Mouse (Mus musculus): ENCODE measurements around the gene Sgcd. TPM values are rescaled to one million over a fixed set of nuclear protein-coding genes. Genes with fewer than 3 reads are reported as not detected.

The Sgcd gene
- polyA plus RNA-seq, 1 experiment from 2014 or later: 1.6 TPM

GRCm38 (mm10) chr11:47891617-47892172 is 97.1 kb downstream of the Sgcd start:
- H3K27ac ChIP-seq: no peak overlapping the region
- H3K36me3 ChIP-seq (ENCODE audit: poor library complexity, severe bottlenecking): no peaks in the 10 kb centered on the region
- H3K27me3 ChIP-seq: no peaks in the 10 kb centered on the region
- no peaks in the 10 kb centered on the region for H3K9me3 ChIP-seq (replicated peaks)
- WGBS: 49% methylated on average over 3 of the region's 3 CpGs
- no peak overlapping the region for H3K4me2 ChIP-seq
- no peaks in the 10 kb centered on the region; the same call in 1 of the 2 replicates for H3K4me1 ChIP-seq
- ATAC-seq: no peak
- no peak overlapping the region for H3K9ac ChIP-seq
- no peak overlapping the region for H3K4me3 ChIP-seq

- no peak overlapping the region for H3K27ac ChIP-seq
- no peak overlapping the region for H3K4me3 ChIP-seq
- 60% methylated on average over 2 of the region's 2 CpGs for WGBS
- peaks cover 3% of the 10 kb centered on the region for H3K4me1 ChIP-seq
- H3K36me3 ChIP-seq (ENCODE audit: poor library complexity, severe bottlenecking): no peaks in the 10 kb centered on the region
- H3K9ac ChIP-seq: no peak overlapping the region
- no peaks in the 10 kb centered on the region for H3K27me3 ChIP-seq
- H3K9me3 ChIP-seq (replicated peaks): no peaks in the 10 kb centered on the region
- ATAC-seq: no peak
- H3K4me2 ChIP-seq: no peak overlapping the region
Measured at GRCm38 (mm10) chr11:47890315-47890714, 98.5 kb downstream of the Sgcd start.

DNA sequence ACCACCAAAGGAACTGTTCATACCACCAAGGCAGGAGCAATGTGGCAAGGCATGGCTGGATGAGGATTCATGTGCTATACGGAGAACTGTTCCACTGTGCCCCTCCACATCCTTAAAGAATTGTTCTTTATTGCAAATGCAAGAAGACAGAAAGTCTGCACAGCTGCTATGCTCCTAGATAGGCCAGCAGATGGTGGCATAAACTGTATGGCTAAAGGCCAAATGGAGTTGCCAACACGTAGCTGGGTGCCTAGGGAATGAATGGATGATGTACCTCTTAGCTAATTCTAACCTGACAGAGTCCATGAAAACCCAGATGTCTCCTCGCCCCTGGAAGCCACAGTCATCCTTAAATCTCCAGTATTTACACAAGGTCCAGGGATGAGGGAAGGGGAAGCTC is 103.5 kb downstream of the Sgcd start:
- peak; percentile 86 for ATAC-seq
- Histone ChIP-seq H3K27me3 (no peaks in the 10 kb centered on the region), H3K27ac (no peak overlapping the region), H3K9ac (no peak overlapping the region), H3K4me1 (peaks cover 7% of the 10 kb centered on the region), H3K4me2 (no peak overlapping the region), H3K9me3 (replicated peaks) (no peaks in the 10 kb centered on the region), H3K4me3 (no peak overlapping the region), H3K36me3 (ENCODE audit: poor library complexity, severe bottlenecking) (no peaks in the 10 kb centered on the region)
- WGBS: 59% methylated on average over 3 of the region's 3 CpGs

DNA sequence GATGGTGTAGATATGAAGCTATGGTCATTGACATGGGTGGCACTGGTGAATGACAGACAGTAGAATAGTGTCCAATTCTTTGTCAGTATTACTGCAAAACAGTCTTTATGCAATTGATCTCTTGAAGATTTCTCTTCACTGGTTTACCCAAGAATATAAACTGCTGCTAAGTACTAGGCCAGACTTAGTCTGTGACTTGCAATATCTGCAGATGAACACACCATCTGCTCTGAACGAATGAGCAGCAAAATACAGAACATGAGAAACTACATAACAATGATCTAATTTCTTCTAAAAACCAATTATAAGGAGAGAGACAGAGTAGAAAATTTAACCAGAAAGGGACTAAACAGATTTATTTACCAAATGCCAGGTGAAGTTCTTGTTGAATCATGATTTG is 105.2 kb downstream of the Sgcd start:
- 80% methylated on average over 1 of the region's 1 CpGs for WGBS
- Histone ChIP-seq H3K4me1 (peaks cover 7% of the 10 kb centered on the region), H3K27ac (no peak overlapping the region), H3K27me3 (no peaks in the 10 kb centered on the region), H3K9me3 (replicated peaks) (no peaks in the 10 kb centered on the region), H3K4me3 (no peak overlapping the region), H3K36me3 (ENCODE audit: poor library complexity, severe bottlenecking) (no peaks in the 10 kb centered on the region), H3K4me2 (no peak overlapping the region), H3K9ac (no peak overlapping the region)
- no peak; the same call in 1 of the 2 replicates for ATAC-seq

DNA sequence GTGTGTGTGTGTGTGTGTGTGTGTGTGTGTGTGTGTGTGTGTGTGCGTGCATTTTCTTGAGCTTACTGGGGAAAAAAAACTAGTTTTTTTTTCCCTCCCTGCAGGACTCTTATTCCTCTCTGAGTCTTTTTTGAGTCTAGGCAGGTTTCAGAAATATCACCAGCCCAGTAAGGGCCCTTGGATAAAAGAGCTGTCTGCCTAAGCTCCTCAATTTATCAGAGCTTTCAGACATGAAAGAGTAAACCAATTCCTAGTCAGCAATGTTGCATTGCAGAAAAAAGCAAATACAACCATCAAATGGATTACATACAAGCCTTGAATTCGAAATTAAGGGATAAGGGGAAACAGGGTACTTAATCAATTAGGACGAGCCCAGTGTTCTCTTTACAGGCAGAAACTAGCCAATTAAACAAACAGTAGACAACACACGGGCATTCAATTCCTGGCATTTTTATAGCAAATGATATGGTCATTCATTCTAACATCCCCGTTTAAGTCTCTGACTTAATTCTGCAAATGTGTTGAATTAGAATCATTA is 112.1 kb downstream of the Sgcd start:
- no peak overlapping the region for H3K4me3 ChIP-seq

DNA sequence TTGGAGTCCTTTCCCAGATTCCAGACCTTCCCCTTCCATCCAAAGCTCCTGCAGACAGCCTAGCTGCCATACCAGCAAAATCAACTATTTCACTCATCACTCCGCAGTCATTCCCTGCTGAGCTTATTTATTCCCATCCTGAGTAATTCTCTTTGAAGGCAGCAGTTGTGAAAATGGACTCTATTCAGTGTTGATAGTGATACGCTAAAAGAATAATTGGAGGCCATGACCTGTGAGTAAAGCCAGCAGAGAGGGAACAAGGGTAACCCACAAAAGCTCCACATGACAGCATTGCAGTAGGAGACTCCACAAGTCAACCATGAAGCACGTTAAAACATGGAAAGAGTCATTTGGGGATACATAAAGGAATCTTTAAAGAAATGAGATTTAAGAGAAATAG is 142.9 kb downstream of the Sgcd start:
- Histone ChIP-seq H3K9me3 (replicated peaks) (no peaks in the 10 kb centered on the region), H3K27ac (no peak overlapping the region), H3K4me2 (no peak overlapping the region), H3K27me3 (no peaks in the 10 kb centered on the region), H3K36me3 (ENCODE audit: poor library complexity, severe bottlenecking) (no peaks in the 10 kb centered on the region), H3K4me1 (no peaks in the 10 kb centered on the region), H3K4me3 (no peak overlapping the region), H3K9ac (no peak overlapping the region)
- 10% methylated on average over 3 of the region's 3 CpGs for WGBS
- ATAC-seq: no peak

More for the DNA sequence above, 112.1 kb downstream of the Sgcd start:
- H3K9ac ChIP-seq: no peak overlapping the region
- no peaks in the 10 kb centered on the region for H3K27me3 ChIP-seq
- H3K36me3 ChIP-seq (ENCODE audit: poor library complexity, severe bottlenecking): no peaks in the 10 kb centered on the region
- peaks cover 8% of the 10 kb centered on the region for H3K4me1 ChIP-seq
- no peak overlapping the region for H3K4me2 ChIP-seq
- no peaks in the 10 kb centered on the region for H3K9me3 ChIP-seq (replicated peaks)
- ATAC-seq: peak; percentile 50; the same call in 1 of the 2 replicates
- WGBS: 25% methylated on average over 5 of the region's 5 CpGs
- no peak overlapping the region for H3K27ac ChIP-seq

DNA sequence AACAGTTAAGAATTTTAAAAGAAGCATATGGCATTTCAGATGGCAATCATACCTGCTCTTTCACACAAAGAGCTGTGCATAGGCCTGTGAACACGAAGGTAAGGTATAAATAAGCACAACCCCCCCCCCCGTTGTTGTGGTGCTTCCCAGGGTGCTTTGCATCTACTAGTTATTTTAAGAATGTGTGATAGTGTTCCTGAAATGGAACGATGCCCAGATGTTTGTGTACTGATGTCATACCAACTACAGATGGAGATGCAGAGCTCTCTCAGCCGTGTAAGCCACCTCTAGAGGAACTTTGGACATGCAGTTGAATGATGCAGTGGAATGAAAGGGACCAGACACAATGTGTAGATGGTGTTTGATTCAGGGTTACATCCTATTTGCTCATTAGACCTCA is 155.5 kb downstream of the Sgcd start:
- no peak overlapping the region for H3K4me2 ChIP-seq
- H3K4me3 ChIP-seq: no peak overlapping the region
- ATAC-seq: no peak
- H3K9ac ChIP-seq: no peak overlapping the region
- WGBS: 70% methylated on average over 4 of the region's 4 CpGs
- H3K4me1 ChIP-seq: no peaks in the 10 kb centered on the region
- no peaks in the 10 kb centered on the region for H3K36me3 ChIP-seq (ENCODE audit: poor library complexity, severe bottlenecking)
- no peaks in the 10 kb centered on the region for H3K9me3 ChIP-seq (replicated peaks)
- H3K27me3 ChIP-seq: no peaks in the 10 kb centered on the region
- H3K27ac ChIP-seq: no peak overlapping the region

- H3K4me3 ChIP-seq: no peak overlapping the region
- H3K4me1 ChIP-seq: no peaks in the 10 kb centered on the region
- H3K4me2 ChIP-seq: no peak overlapping the region
- no peak for ATAC-seq
- no peaks in the 10 kb centered on the region; the same call in 1 of the 2 replicates for H3K9me3 ChIP-seq (replicated peaks)
- H3K36me3 ChIP-seq (ENCODE audit: poor library complexity, severe bottlenecking): no peaks in the 10 kb centered on the region
- H3K27ac ChIP-seq: no peak overlapping the region
- no peaks in the 10 kb centered on the region for H3K27me3 ChIP-seq
- H3K9ac ChIP-seq: no peak overlapping the region
Measured at GRCm38 (mm10) chr11:47810307-47810706, 178.5 kb downstream of the Sgcd start.

GRCm38 (mm10) chr11:47804101-47804715 is 184.6 kb downstream of the Sgcd start:
- ATAC-seq: peak; percentile 63; the same call in 1 of the 2 replicates
- Histone ChIP-seq H3K27me3 (no peaks in the 10 kb centered on the region), H3K4me2 (no peak overlapping the region), H3K4me3 (no peak overlapping the region), H3K9ac (no peak overlapping the region), H3K9me3 (replicated peaks) (no peaks in the 10 kb centered on the region), H3K27ac (no peak overlapping the region), H3K4me1 (no peaks in the 10 kb centered on the region), H3K36me3 (ENCODE audit: poor library complexity, severe bottlenecking) (no peaks in the 10 kb centered on the region)
- 88% methylated on average over 6 of the region's 6 CpGs for WGBS

DNA sequence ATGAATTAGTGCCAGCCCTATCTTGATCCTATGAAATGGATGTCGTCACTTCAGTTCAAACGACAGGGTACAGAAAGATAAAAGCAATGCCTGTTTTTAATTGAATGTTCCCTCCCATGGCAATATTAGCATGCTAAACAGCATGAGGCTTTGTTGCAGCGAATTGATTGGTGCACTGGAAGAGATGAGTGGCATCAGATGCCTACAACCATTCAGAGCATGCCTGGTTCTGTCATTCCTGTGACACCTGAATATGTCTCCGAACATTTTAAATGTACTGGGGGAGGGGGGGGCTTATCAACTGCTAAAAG is 210.9 kb downstream of the Sgcd start:
- no peak overlapping the region for H3K4me3 ChIP-seq
- ATAC-seq: peak; percentile 89
- 23% methylated on average over 4 of the region's 4 CpGs for WGBS

DNA sequence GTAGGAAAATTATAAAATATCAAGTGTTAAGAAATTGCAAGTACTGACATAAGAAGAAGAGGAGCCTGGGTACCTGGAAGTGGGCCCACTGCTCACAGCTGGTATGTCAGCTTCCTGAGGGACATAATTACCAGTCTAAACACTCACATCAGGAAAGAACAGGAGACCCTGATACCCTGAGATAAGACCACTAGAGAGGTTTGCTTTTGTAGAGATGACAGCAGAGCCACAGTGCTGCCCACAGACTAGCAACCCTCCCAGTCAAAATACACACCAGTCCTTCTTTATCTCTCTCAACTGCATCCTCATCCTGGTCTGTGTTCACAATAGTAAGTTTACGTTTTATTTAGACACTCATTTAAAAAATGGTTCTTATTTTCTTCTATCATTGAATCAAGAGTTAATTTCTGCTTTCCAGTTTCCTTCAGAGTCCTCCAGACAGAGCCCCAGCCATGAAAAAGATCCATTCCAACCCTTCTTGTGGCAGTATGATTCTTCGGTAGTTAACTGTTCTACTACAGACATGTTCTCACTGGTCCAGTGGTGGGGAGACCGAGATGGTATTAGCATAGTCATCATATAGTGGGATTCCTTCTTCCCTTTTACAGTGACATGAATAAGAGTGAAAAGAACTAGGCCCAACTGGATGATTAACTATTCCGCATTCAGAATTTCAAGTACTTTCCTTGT is 211.4 kb downstream of the Sgcd start:
- H3K9ac ChIP-seq: no peak overlapping the region
- H3K4me1 ChIP-seq: peaks cover 19% of the 10 kb centered on the region
- no peak overlapping the region for H3K4me3 ChIP-seq
- no peaks in the 10 kb centered on the region for H3K27me3 ChIP-seq
- no peaks in the 10 kb centered on the region for H3K36me3 ChIP-seq (ENCODE audit: poor library complexity, severe bottlenecking)
- no peak overlapping the region for H3K4me2 ChIP-seq
- no peaks in the 10 kb centered on the region for H3K9me3 ChIP-seq (replicated peaks)
- WGBS: 55% methylated on average over 4 of the region's 4 CpGs
- H3K27ac ChIP-seq: peak overlapping the region; percentile 35; the same call in 1 of the 2 replicates
- ATAC-seq: peak; percentile 68

More for the DNA sequence above, 210.9 kb downstream of the Sgcd start:
- Histone ChIP-seq H3K27me3 (no peaks in the 10 kb centered on the region), H3K27ac (no peak overlapping the region), H3K4me2 (no peak overlapping the region), H3K9ac (no peak overlapping the region), H3K4me1 (peaks cover 19% of the 10 kb centered on the region), H3K9me3 (replicated peaks) (no peaks in the 10 kb centered on the region), H3K36me3 (ENCODE audit: poor library complexity, severe bottlenecking) (no peaks in the 10 kb centered on the region)

GRCm38 (mm10) chr11:47776019-47776418 is 212.8 kb downstream of the Sgcd start:
- Histone ChIP-seq H3K36me3 (ENCODE audit: poor library complexity, severe bottlenecking) (no peaks in the 10 kb centered on the region), H3K9ac (no peak overlapping the region), H3K4me2 (no peak overlapping the region), H3K9me3 (replicated peaks) (no peaks in the 10 kb centered on the region), H3K27me3 (no peaks in the 10 kb centered on the region), H3K27ac (no peak overlapping the region), H3K4me3 (no peak overlapping the region), H3K4me1 (peaks cover 19% of the 10 kb centered on the region)
- WGBS: 8% methylated on average over 1 of the region's 1 CpGs
- peak; percentile 34; the same call in 1 of the 2 replicates for ATAC-seq

All from forebrain, embryonic 13.5 days (tissue).